Mouse (Mus musculus) lung, adult 18-20 months (tissue): ENCODE data around the gene Stam2.

Experiments
- DNase-seq, 2 experiments: peaks; one replicate each; pipeline ENCODE4 v3.0.0; 2022; ENCODE audit warnings: mixed read lengths in 2 of 2

The Stam2 gene

DNA sequence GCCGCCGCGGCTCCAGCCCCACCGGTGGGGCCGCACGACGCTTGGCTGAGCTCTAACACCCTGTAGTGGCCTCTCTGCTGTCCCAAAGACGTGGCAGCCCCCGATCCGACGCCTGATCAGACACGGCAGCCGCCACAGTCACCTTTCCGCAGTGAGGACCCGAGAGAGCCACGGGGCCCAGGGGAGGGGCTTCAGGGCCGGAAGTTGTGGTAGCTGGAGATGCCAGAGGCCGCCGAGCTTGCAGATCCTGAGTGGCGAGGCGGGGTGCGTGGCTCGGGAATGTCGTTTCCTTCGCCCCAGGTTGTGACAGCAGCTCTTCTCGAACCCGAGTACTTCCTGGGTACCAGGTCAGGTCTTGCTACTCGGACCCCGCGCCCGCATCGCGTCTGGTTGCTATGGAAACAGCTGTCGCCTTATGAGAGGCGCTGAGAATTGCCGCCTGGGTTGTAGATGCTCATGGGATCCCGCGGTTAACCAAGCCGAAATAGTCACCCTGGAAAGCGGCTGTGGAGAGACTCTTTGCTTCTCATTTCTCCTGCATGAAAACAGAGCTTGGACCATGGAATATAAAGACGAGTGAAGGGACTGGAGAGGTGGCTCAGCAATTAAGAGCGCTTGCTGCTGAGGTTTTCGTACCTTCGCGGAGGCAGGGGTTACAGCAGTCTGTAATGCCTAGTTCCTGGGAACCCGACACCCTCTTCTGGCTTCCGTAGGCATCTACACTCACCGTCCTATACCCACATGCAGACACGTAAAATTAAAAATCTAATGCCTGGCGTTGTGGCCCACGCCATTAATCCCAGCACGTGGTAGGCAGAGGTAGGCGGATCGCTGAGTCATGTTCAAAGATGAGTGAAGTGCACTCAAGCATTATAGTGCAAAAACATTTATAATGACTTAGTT, at the start of gene Stam2:
TSS of gene Stam2 (minus strand) at position 26 of the 903 bp plus-strand sequence.
- DNase-seq: peak; percentile 90 to 91

- DNase-seq: no peak
Observed at GRCm38 (mm10) chr2:52785106-52785721, 43.1 kb upstream of the Stam2 start.

GRCm38 (mm10) chr2:52779987-52780386, 37.9 kb upstream of the Stam2 start:
- no peak for DNase-seq

DNA sequence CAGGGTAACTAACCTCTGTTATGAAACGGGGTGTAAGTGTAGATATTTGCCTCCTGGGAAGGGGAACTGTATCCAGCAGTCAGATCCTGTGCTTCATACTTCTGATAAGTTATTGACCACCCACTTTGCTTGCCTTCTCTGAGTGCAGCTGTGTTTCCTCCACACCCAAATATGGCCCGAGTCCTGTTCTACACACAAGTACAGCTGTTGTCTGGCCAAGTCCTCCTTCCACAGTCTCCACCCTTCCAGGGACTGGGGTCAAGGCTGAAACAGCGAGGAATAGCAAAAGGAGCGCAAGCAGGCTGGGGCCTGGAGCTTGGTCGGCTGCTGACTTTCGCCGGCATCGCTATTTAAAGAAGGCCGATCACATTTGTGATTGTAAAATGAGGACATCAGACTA, 37.3 kb upstream of the Stam2 start:
- peak; percentile 22 to 25 for DNase-seq

- DNase-seq: no peak
Observed at GRCm38 (mm10) chr2:52777839-52778238, 35.8 kb upstream of the Stam2 start.

DNA sequence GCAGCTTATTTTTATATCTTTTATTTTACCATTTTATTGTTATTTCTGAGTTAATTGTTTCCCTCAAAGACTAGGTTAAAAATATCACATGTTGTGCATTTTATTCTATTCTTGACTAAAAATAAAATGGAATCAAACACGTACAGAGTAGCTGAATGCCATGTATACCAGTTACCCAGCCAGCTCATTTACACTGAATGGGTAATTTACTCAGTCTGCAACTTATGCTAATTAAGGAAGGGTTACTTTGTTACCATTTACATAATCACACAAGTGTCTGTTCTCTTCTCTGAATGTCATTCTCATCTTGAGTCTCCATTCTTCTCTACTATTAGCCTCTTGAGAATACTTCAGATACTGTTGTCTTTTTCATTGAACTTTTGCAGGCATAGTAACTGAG, 32.3 kb upstream of the Stam2 start:
- no peak for DNase-seq

- DNase-seq: no peak
Observed at GRCm38 (mm10) chr2:52772774-52773393, 30.8 kb upstream of the Stam2 start.

GRCm38 (mm10) chr2:52765130-52765529, 23.0 kb upstream of the Stam2 start:
- no peak for DNase-seq

DNA sequence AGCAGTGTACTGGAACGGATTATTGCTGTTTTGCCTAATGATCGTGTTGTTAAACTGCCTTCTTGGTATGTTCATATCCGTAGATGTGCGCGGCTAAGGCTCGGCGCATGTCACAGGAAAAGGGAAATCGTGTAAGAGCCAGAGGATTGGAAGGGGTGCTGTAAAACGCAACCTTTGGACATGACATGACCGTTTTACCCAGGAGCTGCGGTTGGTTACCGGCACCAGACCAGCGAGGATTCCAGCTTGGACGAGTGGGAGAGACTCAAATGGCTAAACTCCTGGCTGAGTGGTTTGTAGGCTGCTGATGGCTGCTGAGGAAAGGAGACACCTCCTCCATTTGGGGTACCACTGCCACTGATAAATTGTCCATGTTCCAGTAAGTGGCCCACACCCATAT, 21.8 kb upstream of the Stam2 start:
- DNase-seq: no peak

DNA sequence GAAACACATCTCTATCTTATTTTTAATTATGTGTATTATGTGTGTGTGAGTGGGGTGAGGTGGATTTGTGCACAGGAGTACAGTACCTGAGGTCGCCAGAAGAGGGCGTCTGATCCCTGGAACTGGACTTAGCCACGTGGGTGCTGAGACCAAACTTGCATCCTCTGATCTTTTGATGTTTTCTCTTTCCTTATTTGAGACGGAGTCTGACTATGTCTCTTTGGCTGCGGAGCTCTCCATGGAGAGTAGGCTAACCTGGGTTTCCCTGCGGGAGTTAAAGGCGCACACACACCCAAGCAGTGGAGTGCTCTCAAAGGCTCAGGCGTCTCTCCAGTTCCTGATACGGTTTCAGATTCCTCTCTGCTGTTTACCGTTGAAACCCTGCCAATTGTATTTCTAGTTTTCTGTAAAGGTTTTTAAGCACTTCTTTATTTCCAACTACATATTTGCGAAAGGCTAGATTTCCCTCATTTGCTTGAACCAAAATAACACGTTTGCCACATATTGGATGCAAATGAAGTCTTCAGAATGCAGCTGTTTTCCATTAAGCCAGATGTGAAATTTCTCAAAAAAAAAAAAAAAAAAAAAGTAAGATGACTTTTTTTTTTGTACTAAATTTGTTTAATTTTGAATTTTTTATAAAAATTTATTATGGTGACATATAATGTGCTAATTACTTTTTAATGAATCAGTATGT, 21.1 kb upstream of the Stam2 start:
- peak; percentile 60 to 61 for DNase-seq

DNA sequence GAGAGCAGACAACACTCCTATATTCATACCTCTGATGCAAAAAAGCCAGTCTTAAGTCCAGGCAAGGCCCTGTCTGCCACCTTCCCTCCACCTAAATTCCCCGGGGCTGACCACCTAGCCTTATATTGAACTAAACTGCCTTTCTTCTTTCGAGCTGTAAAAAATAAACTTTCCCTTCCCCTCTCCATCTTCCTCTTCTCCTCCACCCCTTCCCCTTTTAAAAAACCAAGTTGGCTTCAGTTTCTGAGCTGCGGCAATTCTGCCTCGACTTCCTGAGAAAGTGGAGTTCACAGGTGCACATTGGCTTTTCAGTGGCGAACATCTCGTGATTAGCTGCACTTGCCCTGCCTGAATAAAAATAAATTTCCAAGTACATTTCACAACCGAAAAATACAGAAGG, 20.4 kb upstream of the Stam2 start:
- DNase-seq: no peak

DNA sequence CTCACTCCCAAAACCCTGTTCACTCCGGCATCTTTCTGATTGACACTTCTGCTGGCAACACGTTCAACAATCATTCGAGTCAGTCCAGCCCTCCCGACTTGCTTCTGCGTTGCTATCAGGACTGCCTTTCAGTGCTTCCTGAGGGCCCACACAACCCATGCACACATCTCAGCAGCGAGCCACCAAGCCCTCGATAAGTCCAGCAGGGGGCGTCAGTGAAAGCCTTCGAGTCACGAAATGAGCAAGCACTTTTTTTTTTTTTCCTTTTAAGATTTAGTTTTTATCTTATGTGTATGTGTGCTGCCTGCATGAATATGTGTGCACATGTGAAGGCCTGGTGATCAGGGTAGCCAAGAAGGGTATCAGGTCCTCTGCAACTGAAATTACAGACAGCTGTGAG, 16.5 kb upstream of the Stam2 start:
- DNase-seq: peak in 1 of 2 experiments; percentile 18

DNA sequence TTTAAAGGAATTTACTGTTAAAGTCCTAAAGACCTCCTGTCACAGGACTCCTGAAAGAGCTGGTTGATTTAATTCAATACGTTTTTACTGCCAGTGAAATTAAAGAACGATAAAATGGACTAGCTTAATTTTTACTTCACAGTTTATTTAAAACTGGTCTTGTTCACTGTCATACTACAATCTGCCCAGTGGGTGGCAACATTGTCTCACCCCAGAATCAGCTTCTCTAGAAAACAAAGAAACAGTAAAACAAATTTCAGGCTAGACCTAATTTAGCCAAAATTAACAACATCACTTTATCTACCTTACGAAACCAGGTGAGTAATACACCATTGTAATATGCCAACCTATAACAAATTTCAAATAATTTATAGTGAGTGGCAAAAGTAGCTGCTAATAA, 14.6 kb upstream of the Stam2 start:
- no peak for DNase-seq

DNA sequence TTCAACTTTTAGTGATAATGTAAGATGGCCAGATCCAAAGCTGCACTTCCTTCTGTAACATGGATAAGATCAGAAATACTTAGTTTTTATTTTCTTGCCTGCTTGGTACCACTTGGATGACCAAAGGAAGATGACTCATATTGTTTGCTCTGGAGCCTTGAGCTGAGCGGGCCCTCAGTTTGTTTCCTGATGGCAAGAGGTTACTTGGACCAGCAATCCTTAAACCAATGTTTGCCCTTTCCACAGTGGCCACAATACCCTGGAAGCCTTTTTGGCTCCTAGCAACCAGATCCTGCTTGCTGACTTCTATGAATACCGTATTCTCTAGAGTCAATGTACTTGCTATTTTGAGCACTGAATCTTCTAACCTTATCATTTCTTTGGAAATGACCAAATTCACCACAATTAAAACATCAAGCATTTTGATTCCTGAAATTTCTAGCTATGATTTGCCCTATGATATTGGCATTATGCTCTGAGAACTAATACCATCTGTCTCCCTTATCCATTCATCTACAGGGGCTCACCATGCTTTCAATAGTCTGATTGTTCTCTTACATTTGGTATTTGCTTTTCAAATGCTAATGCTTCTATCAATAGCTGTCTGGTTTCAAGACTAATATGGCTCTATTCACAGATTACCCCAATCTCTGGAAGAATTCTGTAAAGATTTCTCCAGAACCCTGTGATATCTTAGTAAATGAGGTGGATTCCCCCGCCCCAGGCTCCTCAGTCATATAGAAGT, 11.7 kb upstream of the Stam2 start:
- DNase-seq: peak in 1 of 2 experiments; percentile 36

DNA sequence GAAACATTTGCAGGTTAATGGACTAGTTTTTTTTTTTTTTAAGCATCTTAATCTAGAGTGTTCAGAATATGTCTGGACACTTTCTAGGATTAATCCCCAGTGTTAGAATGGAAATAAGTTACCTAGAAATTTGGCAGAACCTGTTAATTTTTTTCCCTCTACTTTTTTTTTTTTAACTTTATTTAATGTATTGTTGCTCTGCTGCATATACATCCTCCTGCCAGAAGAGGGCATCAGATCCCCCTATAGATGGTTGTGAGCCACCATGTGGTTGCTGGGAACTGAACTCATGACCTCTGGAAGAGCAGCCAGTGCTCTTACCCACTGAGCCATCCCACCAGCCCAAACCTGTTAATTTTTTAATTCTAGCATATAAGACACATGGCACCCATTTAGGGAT, 2.0 kb upstream of the Stam2 start:
- DNase-seq: no peak

GRCm38 (mm10) chr2:52741681-52742255, 313 bp downstream of the Stam2 start:
- peak in 1 of 2 experiments; percentile 67 for DNase-seq

DNA sequence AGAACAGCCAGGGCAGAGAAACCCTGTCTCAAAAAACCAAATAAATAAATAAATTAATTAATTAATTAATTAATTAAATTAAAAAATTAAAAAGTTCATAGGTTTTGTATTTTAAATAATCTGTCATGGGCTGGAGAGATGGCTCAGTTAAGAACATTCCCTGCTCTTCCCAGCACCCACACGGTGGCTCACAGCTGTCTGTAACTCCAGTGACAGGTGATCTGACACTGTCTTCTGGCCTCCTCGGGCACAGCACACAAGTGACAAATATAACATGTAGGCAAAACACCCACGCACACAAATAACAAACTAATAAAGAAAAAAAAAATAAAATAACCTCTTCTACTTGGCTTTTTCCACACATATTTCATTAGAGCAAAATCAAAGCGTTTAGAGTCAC, 1.5 kb downstream of the Stam2 start:
- no peak for DNase-seq

- DNase-seq: no peak
Observed at GRCm38 (mm10) chr2:52734504-52734903, 7.6 kb downstream of the Stam2 start.

DNA sequence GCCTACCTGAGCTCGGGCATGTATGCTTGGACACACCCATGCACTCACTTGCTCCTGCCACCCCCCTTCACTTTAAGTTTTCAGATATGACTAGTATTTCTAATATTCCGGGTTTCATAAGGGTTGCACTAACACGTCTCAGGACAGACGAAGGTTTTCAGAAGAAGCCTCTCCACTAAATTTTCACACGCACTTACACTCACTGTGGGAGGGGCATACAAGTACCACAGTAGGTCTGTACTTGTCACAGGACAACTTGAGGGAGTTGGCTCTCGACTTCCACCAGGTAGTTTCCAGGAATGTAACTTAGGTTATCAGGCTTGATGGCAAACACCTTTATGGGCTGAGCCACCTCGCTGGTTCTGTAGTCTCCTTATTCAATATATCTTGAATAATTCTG, 8.4 kb downstream of the Stam2 start:
- DNase-seq: peak in 1 of 2 experiments; percentile 18

DNA sequence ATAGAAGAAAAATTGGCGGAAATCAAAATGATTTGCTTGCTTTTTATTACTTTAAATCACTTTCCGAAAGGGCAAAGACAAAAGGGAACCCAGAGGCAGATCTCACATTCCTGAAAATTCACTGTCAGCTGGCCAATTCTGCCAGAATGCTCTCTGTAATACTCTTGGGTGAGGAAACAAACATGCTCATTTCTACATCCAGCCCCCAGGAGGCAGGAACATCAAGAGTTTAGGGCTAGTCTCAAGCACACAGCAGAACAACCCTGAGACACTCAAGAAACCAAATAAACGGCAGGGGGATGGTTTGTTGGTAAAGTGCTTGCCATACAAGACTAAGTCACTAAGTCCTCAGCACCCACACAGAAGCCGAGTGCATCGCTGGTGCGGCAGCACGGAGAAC, 9.5 kb downstream of the Stam2 start:
- DNase-seq: no peak

DNA sequence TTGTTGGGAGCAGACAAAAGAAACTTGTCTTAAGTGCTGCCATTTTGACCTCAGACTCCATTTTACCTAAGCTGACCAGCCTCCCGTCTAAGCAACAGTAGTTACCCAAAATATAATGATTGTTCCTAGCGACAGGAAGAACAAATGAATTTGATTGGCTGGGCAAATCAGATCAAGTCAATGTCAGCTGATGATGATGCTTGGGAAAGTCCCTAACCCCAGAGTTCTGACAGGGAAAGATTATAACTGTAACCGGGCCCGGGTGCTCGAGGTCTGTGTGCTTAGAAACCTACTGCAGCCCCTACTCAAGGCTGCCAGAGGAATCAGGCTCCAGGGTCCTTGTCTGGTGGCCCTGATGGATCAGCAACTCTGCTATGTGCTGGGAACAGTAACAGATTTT, 10.1 kb downstream of the Stam2 start:
- DNase-seq: no peak

- no peak for DNase-seq
Observed at GRCm38 (mm10) chr2:52730891-52731290, 11.2 kb downstream of the Stam2 start.
